Mouse (Mus musculus): ENCODE data around the gene Xrcc5. TPM values are rescaled to one million over a fixed set of nuclear protein-coding genes. Genes with fewer than 3 reads are reported as not detected.

Gene Xrcc5
- polyA plus RNA-seq, 1 experiment from 2014 or later = 52.3 TPM

GRCm38 (mm10) chr1:72309744-72310424 is 2.7 kb downstream of the Xrcc5 start:
- Histone ChIP-seq H3K27me3 (ENCODE audit: control insufficient read depth, insufficient read depth, low read length) (no peaks in the 10 kb centered on the region), H3K36me3 (ENCODE audit: control insufficient read depth, insufficient read depth, low read length) (no peaks in the 10 kb centered on the region), H3K9ac (ENCODE audit: low read length) (no peak overlapping the region), H3K4me1 (ENCODE audit: control insufficient read depth, insufficient read depth, low read length) (peaks cover 7% of the 10 kb centered on the region; the same call in 1 of the 2 replicates), H3K27ac (ENCODE audit: low read depth, low read length) (no peak overlapping the region), H3K4me2 (no peak overlapping the region), H3K4me3 (ENCODE audit: low read depth, low read length) (no peak overlapping the region), H3K9me3 (ENCODE audit: control insufficient read depth, low read length) (no peaks in the 10 kb centered on the region)
- no peak for ATAC-seq (ENCODE audit: low FRiP score)
- peak; percentile 84 for DNase-seq (ENCODE audit: low spot score, missing footprints)
- 64% methylated on average over 6 of the region's 6 CpGs for WGBS

- no peak overlapping the region for H3K9ac ChIP-seq (ENCODE audit: low read length)
- H3K4me3 ChIP-seq (ENCODE audit: low read depth, low read length) = no peak overlapping the region
- H3K9me3 ChIP-seq (ENCODE audit: control insufficient read depth, low read length) = no peaks in the 10 kb centered on the region
- H3K4me1 ChIP-seq (ENCODE audit: control insufficient read depth, insufficient read depth, low read length) = peaks cover 7% of the 10 kb centered on the region; the same call in 1 of the 2 replicates
- WGBS = 86% methylated on average over 9 of the region's 9 CpGs
- peaks cover 2% of the 10 kb centered on the region; the same call in 1 of the 2 replicates for H3K36me3 ChIP-seq (ENCODE audit: control insufficient read depth, insufficient read depth, low read length)
- no peaks in the 10 kb centered on the region for H3K27me3 ChIP-seq (ENCODE audit: control insufficient read depth, insufficient read depth, low read length)
- no peak overlapping the region for H3K4me2 ChIP-seq
- no peak for ATAC-seq (ENCODE audit: low FRiP score)
- H3K27ac ChIP-seq (ENCODE audit: low read depth, low read length) = no peak overlapping the region
- peak; percentile 56 for DNase-seq (ENCODE audit: low spot score, missing footprints)
Measured at GRCm38 (mm10) chr1:72312701-72313398, 5.6 kb downstream of the Xrcc5 start.

GRCm38 (mm10) chr1:72313399-72314039 is 6.3 kb downstream of the Xrcc5 start:
- no peak overlapping the region for H3K4me3 ChIP-seq (ENCODE audit: low read depth, low read length)
- no peak overlapping the region for H3K9ac ChIP-seq (ENCODE audit: low read length)
- DNase-seq (ENCODE audit: low spot score, missing footprints) (peak; percentile 93), ATAC-seq (ENCODE audit: low FRiP score) (no peak)
- 75% methylated on average over 5 of the region's 5 CpGs for WGBS
- no peak overlapping the region for H3K4me2 ChIP-seq
- H3K27me3 ChIP-seq (ENCODE audit: control insufficient read depth, insufficient read depth, low read length) = no peaks in the 10 kb centered on the region
- H3K4me1 ChIP-seq (ENCODE audit: control insufficient read depth, insufficient read depth, low read length) = peaks cover 7% of the 10 kb centered on the region; the same call in 1 of the 2 replicates
- H3K9me3 ChIP-seq (ENCODE audit: control insufficient read depth, low read length) = no peaks in the 10 kb centered on the region
- peaks cover 2% of the 10 kb centered on the region; the same call in 1 of the 2 replicates for H3K36me3 ChIP-seq (ENCODE audit: control insufficient read depth, insufficient read depth, low read length)
- H3K27ac ChIP-seq (ENCODE audit: low read depth, low read length) = no peak overlapping the region

GRCm38 (mm10) chr1:72315447-72315846 is 8.2 kb downstream of the Xrcc5 start:
- Histone ChIP-seq H3K4me2 (no peak overlapping the region), H3K36me3 (ENCODE audit: control insufficient read depth, insufficient read depth, low read length) (peaks cover 2% of the 10 kb centered on the region; the same call in 1 of the 2 replicates), H3K27ac (ENCODE audit: low read depth, low read length) (no peak overlapping the region), H3K27me3 (ENCODE audit: control insufficient read depth, insufficient read depth, low read length) (no peaks in the 10 kb centered on the region), H3K4me1 (ENCODE audit: control insufficient read depth, insufficient read depth, low read length) (no peaks in the 10 kb centered on the region), H3K9me3 (ENCODE audit: control insufficient read depth, low read length) (no peaks in the 10 kb centered on the region), H3K9ac (ENCODE audit: low read length) (no peak overlapping the region), H3K4me3 (ENCODE audit: low read depth, low read length) (no peak overlapping the region)
- ATAC-seq (ENCODE audit: low FRiP score) (no peak), DNase-seq (ENCODE audit: low spot score, missing footprints) (no peak)
- WGBS = 88% methylated on average over 4 of the region's 4 CpGs

- peak; percentile 35 for DNase-seq (ENCODE audit: low spot score, missing footprints)
- H3K9me3 ChIP-seq (ENCODE audit: control insufficient read depth, low read length) = no peaks in the 10 kb centered on the region
- no peak overlapping the region for H3K27ac ChIP-seq (ENCODE audit: low read depth, low read length)
- H3K36me3 ChIP-seq (ENCODE audit: control insufficient read depth, insufficient read depth, low read length) = peaks cover 2% of the 10 kb centered on the region; the same call in 1 of the 2 replicates
- ATAC-seq (ENCODE audit: low FRiP score) = no peak
- no peak overlapping the region for H3K4me2 ChIP-seq
- no peaks in the 10 kb centered on the region for H3K4me1 ChIP-seq (ENCODE audit: control insufficient read depth, insufficient read depth, low read length)
- whole genome bisulfite sequencing = 72% methylated on average over 8 of the region's 8 CpGs
- no peaks in the 10 kb centered on the region for H3K27me3 ChIP-seq (ENCODE audit: control insufficient read depth, insufficient read depth, low read length)
- H3K9ac ChIP-seq (ENCODE audit: low read length) = no peak overlapping the region
- H3K4me3 ChIP-seq (ENCODE audit: low read depth, low read length) = no peak overlapping the region
Measured at GRCm38 (mm10) chr1:72316409-72316808, 9.2 kb downstream of the Xrcc5 start.

GRCm38 (mm10) chr1:72316901-72317300 is 9.7 kb downstream of the Xrcc5 start:
- DNase-seq (ENCODE audit: low spot score, missing footprints) (peak; percentile 26), ATAC-seq (ENCODE audit: low FRiP score) (no peak)
- H3K27ac ChIP-seq (ENCODE audit: low read depth, low read length) = no peak overlapping the region
- 89% methylated on average over 7 of the region's 7 CpGs for WGBS
- peaks cover 2% of the 10 kb centered on the region; the same call in 1 of the 2 replicates for H3K36me3 ChIP-seq (ENCODE audit: control insufficient read depth, insufficient read depth, low read length)
- no peaks in the 10 kb centered on the region for H3K27me3 ChIP-seq (ENCODE audit: control insufficient read depth, insufficient read depth, low read length)
- H3K4me3 ChIP-seq (ENCODE audit: low read depth, low read length) = no peak overlapping the region
- no peaks in the 10 kb centered on the region for H3K9me3 ChIP-seq (ENCODE audit: control insufficient read depth, low read length)
- no peaks in the 10 kb centered on the region for H3K4me1 ChIP-seq (ENCODE audit: control insufficient read depth, insufficient read depth, low read length)
- no peak overlapping the region for H3K9ac ChIP-seq (ENCODE audit: low read length)
- H3K4me2 ChIP-seq = no peak overlapping the region

- 88% methylated on average over 5 of the region's 5 CpGs for WGBS
- no peak for ATAC-seq (ENCODE audit: low FRiP score)
- H3K27me3 ChIP-seq (ENCODE audit: control insufficient read depth, insufficient read depth, low read length) = no peaks in the 10 kb centered on the region
- H3K9ac ChIP-seq (ENCODE audit: low read length) = no peak overlapping the region
- H3K4me1 ChIP-seq (ENCODE audit: control insufficient read depth, insufficient read depth, low read length) = no peaks in the 10 kb centered on the region
- H3K4me3 ChIP-seq (ENCODE audit: low read depth, low read length) = no peak overlapping the region
- H3K9me3 ChIP-seq (ENCODE audit: control insufficient read depth, low read length) = no peaks in the 10 kb centered on the region
- H3K27ac ChIP-seq (ENCODE audit: low read depth, low read length) = no peak overlapping the region
- H3K36me3 ChIP-seq (ENCODE audit: control insufficient read depth, insufficient read depth, low read length) = peaks cover 4% of the 10 kb centered on the region; the same call in 1 of the 2 replicates
- DNase-seq (ENCODE audit: low spot score, missing footprints) = peak; percentile 82
- H3K4me2 ChIP-seq = no peak overlapping the region
Measured at GRCm38 (mm10) chr1:72320759-72321158, 13.5 kb downstream of the Xrcc5 start.

GRCm38 (mm10) chr1:72323248-72323647 is 16.0 kb downstream of the Xrcc5 start:
- H3K4me1 ChIP-seq (ENCODE audit: control insufficient read depth, insufficient read depth, low read length) = no peaks in the 10 kb centered on the region
- H3K4me2 ChIP-seq = no peak overlapping the region
- no peak overlapping the region for H3K9ac ChIP-seq (ENCODE audit: low read length)
- H3K9me3 ChIP-seq (ENCODE audit: control insufficient read depth, low read length) = no peaks in the 10 kb centered on the region
- H3K27ac ChIP-seq (ENCODE audit: low read depth, low read length) = no peak overlapping the region
- DNase-seq (ENCODE audit: low spot score, missing footprints) = no peak
- H3K27me3 ChIP-seq (ENCODE audit: control insufficient read depth, insufficient read depth, low read length) = no peaks in the 10 kb centered on the region
- H3K4me3 ChIP-seq (ENCODE audit: low read depth, low read length) = no peak overlapping the region
- 94% methylated on average over 4 of the region's 4 CpGs for WGBS
- ATAC-seq (ENCODE audit: low FRiP score) = no peak
- H3K36me3 ChIP-seq (ENCODE audit: control insufficient read depth, insufficient read depth, low read length) = peaks cover 2% of the 10 kb centered on the region; the same call in 1 of the 2 replicates
